Mouse (Mus musculus) spleen, adult 2 months (tissue): Measurements from ENCODE around the gene Zfp879.

ENCODE experiments used
- CTCF ChIP-seq: fragments of 200-500 bp; IDR thresholded peaks from 2 replicates; pipeline ENCODE4 v1.5.1; 2011; ENCODE audit warnings: mild to moderate bottlenecking, inconsistent platforms; ENCODE audit not compliant: insufficient read depth, insufficient read length, insufficient replicate concordance; ENCODE audit errors: extremely low read depth
- POLR2A ChIP-seq: fragments of 200-500 bp; IDR thresholded peaks from 2 replicates; pipeline ENCODE4 v1.6.1; 2011; ENCODE audit warnings: low read depth, low read length, inconsistent platforms

DNA sequence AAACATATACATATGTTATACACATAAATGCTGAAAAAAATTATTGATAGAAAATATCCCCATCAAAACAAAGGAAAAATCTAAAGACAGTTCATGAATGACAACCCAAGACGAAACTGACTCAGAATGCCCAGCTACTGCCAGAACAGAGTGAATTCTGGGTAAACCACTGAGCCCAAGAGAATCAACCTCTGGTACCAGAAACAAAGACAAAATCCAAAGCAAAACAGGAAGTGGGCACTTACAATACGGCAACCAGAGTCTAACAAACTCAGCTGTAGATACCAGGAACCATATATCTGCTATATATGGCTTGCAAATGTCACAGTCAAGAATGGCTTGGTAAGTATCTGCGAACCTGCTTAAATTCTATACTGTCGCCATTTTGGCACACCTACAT lies 5.6 kb downstream of the Zfp879 start:
- TF ChIP-seq CTCF (no peak), POLR2A (no peak)
